Comparison of ENCODE assay signal across 26 mouse cellular contexts in the genomic region with DNA sequence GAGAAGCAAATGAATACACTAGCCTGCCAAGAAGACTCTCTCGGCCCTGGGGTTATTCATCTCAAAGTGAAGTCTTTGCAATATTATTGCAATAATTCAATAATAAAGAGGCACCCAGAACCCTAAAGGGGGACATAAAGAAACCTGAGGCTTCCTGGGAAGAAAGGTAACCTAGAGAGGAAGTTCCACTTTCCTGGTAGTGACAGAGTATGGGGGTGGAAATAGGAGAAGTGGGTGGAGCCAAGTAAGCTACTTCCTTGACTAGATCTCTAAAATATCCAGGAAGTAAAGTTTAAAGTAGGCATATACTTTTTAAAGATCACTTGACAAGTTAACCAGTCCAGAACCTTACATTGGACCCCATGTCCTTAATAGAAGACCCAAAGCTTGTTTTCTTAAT.
"Had no signal": no experiment of that assay in that cellular context is flagged by ENCODE, and none has a peak within 500 bp of the region (broad histone marks: within the 10 kb centered on the region; RNA-seq: fewer than 3 reads in every experiment).

No protein-coding gene starts in this region.

- H3K27ac ChIP-seq: heart, adult 2 months; heart, embryonic 13.5 days; heart, embryonic 15.5 days; hindbrain, embryonic 13.5 days; hindbrain, embryonic 15.5 days; hindbrain, postnatal 0 days; kidney, embryonic 15.5 days; kidney, postnatal 0 days; limb, embryonic 10.5 days; limb, embryonic 12.5 days had no signal

- ATAC-seq: forebrain, postnatal 0 days; hindbrain, postnatal 0 days; intestine, embryonic 16.5 days had no signal

- DNase-seq: forebrain, postnatal 0 days; gastrocnemius, postnatal 14 days; gastrocnemius, postnatal 36 days; heart, adult 2 months; heart, postnatal 14 days; heart, postnatal 36 days; kidney, adult 11 months; kidney, adult 2 months; kidney, adult 9 months; kidney, postnatal 14 days; kidney, postnatal 36 days; layer of hippocampus, adult 9-11 months; layer of hippocampus, postnatal 36 days; liver had no signal

- H3K36me3 ChIP-seq: heart, embryonic 13.5 days; heart, embryonic 15.5 days; hindbrain, embryonic 13.5 days; hindbrain, embryonic 15.5 days; kidney, embryonic 15.5 days; limb, embryonic 10.5 days; limb, embryonic 12.5 days had no signal

- H3K27me3 ChIP-seq: heart, embryonic 15.5 days; hindbrain, embryonic 13.5 days; hindbrain, embryonic 15.5 days; kidney, embryonic 15.5 days; limb, embryonic 12.5 days had no signal

- H3K4me2 ChIP-seq: heart, embryonic 11.5 days; heart, embryonic 13.5 days; heart, embryonic 15.5 days; hindbrain, embryonic 13.5 days; hindbrain, embryonic 15.5 days; kidney, embryonic 15.5 days; limb, embryonic 12.5 days; liver, embryonic 11.5 days had no signal

- H3K9ac ChIP-seq: forebrain, postnatal 0 days; heart, embryonic 13.5 days; heart, embryonic 15.5 days; hindbrain, embryonic 13.5 days; hindbrain, embryonic 15.5 days; kidney, embryonic 15.5 days; limb, embryonic 12.5 days had no signal

- H3K4me3 ChIP-seq: heart, adult 2 months; heart, embryonic 13.5 days; heart, embryonic 15.5 days; hindbrain, embryonic 13.5 days; hindbrain, embryonic 15.5 days; kidney, embryonic 15.5 days; limb, embryonic 10.5 days; limb, embryonic 12.5 days had no signal

- H3K4me1 ChIP-seq: hindbrain, embryonic 15.5 days; kidney, embryonic 15.5 days; limb, embryonic 10.5 days; limb, embryonic 12.5 days had no signal

- H3K9me3 ChIP-seq: heart, embryonic 13.5 days; heart, embryonic 15.5 days; hindbrain, embryonic 13.5 days; hindbrain, embryonic 15.5 days; kidney, embryonic 15.5 days; limb, embryonic 10.5 days; limb, embryonic 12.5 days had no signal
